Mouse (Mus musculus) adrenal gland, postnatal 10 days (tissue): ENCODE measurements at regions not wholly inside any gene's neighbourhood (a gene's known extent, or its start where the extent isn't known, plus 50 kb on each side); places are given as distances from the start of the nearest gene placed in this dataset.
A peak's percentile ranks its signal among the peaks of the same experiment; 100 is the strongest.

Experiments used
- DNase-seq: peaks from one replicate; pipeline ENCODE4 v3.0.0; 2021; ENCODE audit warnings: mixed read lengths

- DNase-seq = no peak
These were observed 180.9 kb downstream of the Bcl2l11 start for GRCm38 (mm10) chr2:128306693-128307092.

DNA sequence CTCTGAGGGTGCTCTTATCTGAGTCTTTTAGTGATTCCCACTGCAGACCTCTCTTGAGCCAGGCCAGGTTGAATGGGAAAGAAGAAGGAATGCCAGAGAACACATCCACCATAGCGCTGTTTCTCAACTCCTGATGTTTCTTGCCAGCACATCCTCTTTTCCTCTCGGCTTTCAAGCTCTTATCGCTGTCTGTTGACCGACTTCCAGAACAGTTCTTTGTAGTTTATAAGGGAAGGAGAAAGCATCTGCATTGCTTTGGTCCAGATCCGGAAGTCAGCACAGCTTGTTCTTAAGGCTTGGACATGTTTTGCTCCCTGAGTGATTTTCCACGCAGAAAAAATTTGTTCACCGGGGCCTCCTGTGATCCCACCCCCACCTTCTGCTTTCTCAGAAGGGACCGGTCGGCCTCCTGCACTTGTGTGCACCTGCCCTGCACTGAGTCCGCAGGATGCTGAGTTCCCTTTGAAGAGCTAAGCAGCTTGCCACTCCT, 183.7 kb downstream of the Bcl2l11 start:
- no peak for DNase-seq

- DNase-seq = peak; percentile 89
These were observed 184.2 kb downstream of the Bcl2l11 start for GRCm38 (mm10) chr2:128310081-128310480.

DNA sequence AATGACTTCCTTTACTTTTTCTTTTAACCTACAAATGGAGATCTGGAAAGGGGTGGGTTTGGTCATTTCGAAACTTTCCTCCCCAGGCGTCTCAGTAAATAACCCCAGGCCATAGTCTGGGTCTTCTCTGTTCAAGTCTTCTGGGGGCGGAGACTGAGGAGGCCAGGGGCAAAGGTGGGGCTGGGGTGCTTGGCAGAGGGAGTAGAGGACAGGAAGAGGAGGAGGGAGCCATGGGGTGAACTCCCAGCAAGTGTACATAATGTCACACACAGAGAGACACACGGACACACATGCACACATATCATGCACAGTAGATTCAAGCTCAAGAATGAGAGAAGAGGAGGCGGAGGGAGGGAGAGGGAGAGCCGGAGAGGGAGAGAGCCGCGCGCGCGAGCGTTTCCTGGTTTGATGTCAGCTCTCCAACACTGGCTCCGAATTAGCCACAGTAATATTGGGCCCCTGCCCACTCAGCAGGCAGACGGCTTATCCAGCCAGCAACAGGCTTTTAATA, 186.3 kb downstream of the Bcl2l11 start:
- DNase-seq = peak; percentile 69

DNA sequence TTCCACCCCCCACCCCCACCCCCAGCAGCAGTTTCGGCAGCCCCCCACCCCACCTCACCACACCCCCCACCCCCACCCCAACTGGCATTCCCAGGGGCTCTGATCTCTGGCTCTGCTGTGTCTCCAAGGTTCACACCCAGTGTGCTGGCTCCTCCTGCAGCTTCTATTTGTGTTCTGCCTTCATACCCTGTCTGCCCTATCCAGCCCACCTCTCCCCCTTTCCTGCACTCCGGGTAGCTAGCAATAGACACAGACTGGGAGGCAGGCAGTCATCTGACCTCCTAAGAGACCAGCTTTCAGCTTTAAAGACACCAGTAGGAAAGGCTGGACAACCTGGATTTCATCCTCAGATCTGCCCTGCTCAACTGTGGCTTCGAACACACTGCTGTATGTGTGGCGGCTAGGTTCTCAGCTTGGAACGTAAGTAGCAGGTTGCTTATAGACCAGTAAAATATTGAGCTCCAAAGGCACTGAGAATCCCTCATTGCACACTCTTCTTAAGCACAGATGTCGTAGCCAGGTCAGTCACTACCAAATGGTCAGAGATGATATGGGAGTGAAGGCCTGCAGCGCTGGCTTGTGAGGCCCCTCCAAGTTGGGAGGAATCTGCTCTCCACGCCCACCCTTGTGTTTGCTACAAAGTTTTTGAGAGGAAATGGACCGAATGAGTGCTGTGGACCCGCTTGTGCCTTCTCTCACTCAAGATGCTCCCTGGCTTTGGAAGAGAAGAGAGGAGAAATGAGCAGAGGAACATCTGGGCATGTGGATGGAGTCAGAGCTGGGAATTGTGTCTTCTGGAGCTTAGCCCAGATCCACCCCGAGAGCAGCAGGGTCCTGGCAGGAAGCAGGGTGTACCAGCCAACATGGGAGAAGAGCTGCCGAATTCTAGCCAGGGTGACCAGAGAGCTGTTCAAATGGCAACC, 187.1 kb downstream of the Bcl2l11 start:
- no peak for DNase-seq

GRCm38 (mm10) chr2:128313582-128313918, 187.7 kb downstream of the Bcl2l11 start:
- DNase-seq = no peak

DNA sequence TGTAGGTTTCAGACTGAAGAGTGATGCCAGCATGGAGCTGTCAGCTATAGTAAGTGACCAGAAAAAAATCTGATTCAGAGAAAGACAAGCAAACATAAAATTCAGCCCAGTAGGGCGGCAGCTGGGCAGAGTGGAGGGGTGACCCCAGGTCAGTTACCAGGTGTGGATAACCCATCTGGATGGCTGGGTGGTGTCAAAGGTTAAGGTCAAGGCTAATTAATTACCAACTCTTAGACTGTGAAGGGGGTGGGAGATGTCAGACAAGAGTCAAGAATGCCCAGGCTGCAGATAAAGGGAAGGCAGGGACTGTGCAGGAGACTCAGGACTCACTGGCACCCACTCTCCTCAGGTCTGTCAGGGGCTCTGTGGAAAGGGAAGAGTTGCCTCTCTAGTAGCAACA, 188.1 kb downstream of the Bcl2l11 start:
- DNase-seq = no peak

- DNase-seq = no peak
These were observed 190.7 kb downstream of the Bcl2l11 start for GRCm38 (mm10) chr2:128316516-128316915.

DNA sequence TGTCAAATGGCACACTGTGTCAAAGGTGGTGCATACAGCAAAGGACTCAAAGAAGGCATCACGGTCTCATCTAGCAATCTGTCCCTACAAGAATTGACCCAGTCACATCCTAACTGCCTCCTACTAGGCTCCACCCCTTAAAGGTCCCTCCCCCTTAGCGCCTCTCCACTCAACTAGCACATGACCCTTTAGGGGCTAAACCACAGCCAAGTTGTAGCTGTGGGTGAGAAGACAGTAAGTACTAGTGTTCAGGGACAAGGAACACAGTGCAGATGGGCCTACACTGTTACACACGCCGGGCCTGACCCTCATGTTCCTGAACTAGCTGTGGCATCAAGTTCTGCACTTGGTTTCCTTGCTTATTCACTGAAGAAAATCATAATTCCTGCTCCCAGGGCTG, 192.4 kb downstream of the Bcl2l11 start:
- DNase-seq = no peak

DNA sequence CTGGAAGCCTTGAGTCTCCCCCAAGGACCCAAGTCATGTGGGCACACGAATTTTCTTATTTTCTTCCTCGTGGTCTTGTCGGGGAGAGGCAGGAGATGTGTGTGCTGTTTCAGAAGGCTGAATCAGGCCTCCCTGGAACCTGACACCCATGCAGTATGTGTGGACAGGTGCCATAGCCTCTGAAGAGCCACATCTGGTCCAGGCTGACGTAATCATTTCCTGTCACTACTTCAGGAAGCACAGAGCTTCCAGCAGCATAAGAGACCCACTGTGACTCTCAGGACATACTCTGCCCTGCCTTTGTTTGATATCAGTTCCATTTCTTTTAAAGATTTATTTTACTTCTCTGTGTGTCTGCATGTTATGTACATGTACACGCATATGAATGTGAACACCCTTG, 193.1 kb downstream of the Bcl2l11 start:
- no peak for DNase-seq

GRCm38 (mm10) chr2:128321475-128321874, 195.6 kb downstream of the Bcl2l11 start:
- DNase-seq = peak; percentile 47

DNA sequence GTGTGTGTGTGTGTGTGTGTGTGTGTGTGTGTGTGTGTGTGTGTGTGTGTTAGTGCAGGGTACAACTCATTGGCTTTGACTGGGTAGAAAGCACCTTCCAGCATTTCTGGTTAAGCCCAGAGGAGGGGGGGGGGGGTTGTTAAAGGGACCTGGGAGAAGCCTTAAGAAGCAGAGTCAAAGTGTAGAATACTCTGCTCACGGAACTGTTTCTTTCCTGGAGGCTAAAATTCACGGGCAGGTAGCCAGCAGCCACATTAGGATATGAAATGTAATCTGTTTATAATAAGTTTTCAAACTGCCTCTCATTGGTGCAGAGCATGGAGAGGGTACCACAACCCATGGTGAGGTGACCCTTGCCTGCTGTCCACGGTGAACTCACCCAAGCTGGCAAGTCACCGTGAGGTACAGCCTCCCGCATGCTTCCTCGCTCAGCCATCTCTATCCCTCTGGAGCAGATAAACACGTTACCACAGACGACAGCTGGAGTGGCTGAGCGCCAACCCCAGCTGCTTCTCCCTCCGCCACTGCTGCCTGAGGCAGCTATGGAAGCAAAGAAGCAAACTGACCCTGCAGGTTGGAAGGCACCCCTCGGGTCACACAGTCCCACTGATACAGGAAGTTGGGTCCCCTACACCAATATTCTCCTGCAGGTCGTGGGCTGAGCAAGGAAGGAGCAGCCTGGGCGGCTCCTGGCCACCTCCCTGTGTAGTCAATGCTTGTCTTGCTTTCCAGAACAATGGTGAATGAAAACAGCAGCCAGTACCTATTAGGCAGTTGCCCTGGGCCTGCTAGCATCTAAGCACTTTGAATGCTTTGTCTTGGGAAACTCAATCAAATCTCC, 198.6 kb downstream of the Bcl2l11 start:
- DNase-seq = peak; percentile 56

DNA sequence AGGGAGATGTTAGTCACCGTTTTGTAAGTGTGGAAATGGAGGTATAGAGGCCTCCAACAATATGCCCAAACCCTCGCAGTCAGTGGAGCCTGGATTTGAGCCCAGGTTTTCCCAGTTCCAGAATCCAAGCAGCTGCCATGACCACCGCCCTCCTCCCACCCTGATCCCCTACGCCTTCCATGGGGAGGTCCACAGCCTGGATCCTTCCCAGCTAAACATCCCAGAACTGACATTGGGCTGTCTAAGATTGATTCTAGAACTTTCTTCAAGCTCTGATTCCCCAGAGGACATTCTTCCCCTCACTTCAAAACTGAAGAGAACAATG, 199.2 kb downstream of the Bcl2l11 start:
- DNase-seq = no peak

- no peak for DNase-seq
These were observed 199.6 kb downstream of the Bcl2l11 start for GRCm38 (mm10) chr2:128325456-128325855.

DNA sequence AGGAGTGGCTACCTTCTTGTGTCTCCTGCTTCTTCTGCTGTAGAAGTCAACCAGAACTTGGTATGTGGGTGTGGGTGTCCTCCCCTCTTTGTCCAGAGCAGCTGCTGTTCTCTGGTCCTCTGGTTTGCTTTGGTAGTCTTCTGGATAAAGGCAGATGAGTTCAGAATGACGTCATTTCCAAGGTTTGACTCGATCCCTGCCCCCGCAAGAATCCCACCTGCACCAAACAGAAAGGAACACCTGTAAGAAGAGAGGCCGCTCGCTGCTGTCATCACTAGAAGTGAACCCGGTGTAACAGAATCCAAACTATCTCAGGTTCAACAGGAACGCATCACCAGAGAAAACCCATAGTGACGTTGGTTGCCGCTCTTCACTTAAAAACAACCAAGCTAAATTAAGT, 205.0 kb downstream of the Bcl2l11 start:
- DNase-seq = no peak

- DNase-seq = no peak
These were observed 205.4 kb downstream of the Bcl2l11 start for GRCm38 (mm10) chr2:128331275-128331674.

DNA sequence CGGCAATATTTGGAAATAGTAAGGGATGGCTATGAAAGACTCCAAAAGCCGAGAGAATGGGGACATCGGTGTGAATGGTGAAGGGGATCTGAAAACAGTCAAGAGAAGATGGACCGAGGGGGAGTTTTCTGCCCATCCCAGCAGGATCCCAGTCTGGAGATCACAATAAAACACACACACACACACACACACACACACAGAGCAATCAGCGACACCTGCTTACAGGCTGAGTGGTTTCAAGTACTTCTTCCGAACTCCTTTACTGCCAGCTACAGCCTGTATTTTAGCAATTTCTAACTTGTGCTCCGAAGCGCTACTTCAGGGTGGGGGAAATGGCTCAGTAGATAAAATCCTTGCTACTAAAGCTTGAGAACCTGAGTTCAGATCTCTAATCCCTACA, 205.8 kb downstream of the Bcl2l11 start:
- no peak for DNase-seq

DNA sequence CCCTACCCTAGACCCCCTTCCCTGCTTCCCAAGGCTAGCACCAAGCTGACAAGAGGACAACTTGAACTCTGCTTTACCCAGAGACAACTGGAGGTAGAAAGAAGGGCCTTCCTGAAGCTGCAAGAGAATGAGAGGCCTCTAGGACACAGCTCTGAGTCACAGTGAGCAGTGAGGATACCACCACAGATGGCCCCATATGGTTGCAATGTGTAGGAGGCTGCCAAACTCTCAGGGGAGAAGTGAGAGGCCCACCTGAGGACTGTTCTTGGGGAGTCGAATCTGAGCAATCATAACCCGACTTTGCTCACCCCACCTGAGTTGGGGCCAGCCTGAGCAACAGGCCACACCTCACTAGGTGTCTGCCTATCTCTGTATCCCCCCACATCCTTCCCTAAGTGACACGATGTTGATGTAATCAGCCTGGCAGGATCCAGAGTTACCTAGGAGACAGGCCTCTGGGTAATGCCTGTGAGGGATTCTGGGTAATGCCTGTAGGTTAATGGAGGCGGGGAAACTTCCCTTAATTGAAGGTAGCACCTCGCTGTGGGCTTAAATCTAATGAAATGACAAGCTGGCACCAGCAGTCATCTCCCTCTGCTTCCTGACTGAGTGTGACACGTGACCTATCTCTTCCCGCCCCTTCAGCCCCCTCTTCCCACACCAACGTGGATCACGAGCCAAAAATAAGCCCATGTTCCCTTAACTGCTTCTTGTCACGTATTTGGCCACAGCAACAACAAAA, 207.7 kb downstream of the Bcl2l11 start:
- no peak for DNase-seq

DNA sequence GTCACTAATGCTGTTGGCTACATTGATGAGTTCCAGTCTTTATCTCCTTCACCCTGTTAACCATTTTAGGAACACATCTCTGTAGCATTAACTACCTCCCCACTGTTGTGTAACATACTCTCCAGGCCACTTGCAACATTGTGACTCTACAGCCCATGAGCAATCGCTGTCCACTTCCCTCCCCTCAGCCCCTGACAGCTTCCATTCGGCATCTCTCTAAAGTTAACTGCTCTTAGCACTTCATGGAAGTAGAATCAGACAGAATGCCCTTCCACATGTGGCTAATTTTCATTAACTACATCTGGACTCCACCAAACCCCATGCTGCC, 208.3 kb downstream of the Bcl2l11 start:
- DNase-seq = no peak

GRCm38 (mm10) chr2:128334757-128335500, 209.1 kb downstream of the Bcl2l11 start:
- no peak for DNase-seq

- DNase-seq = peak; percentile 31
These were observed 211.4 kb downstream of the Bcl2l11 start for GRCm38 (mm10) chr2:128337192-128337591.

- no peak for DNase-seq
These were observed 212.0 kb downstream of the Bcl2l11 start for GRCm38 (mm10) chr2:128337791-128338190.
